Mouse (Mus musculus): ENCODE results near the gene Fcf1.

Gene Fcf1

GRCm38 (mm10) chr12:84968831-84969655, 1.7 kb upstream of the Fcf1 start:
- DNase-seq (ENCODE audit: low spot score in 2 of 2), result no peak

- DNase-seq (ENCODE audit: low spot score in 2 of 2), result peak in 1 of 2 experiments; percentile 12
These were observed 855 bp upstream of the Fcf1 start for GRCm38 (mm10) chr12:84969656-84970427.

DNA sequence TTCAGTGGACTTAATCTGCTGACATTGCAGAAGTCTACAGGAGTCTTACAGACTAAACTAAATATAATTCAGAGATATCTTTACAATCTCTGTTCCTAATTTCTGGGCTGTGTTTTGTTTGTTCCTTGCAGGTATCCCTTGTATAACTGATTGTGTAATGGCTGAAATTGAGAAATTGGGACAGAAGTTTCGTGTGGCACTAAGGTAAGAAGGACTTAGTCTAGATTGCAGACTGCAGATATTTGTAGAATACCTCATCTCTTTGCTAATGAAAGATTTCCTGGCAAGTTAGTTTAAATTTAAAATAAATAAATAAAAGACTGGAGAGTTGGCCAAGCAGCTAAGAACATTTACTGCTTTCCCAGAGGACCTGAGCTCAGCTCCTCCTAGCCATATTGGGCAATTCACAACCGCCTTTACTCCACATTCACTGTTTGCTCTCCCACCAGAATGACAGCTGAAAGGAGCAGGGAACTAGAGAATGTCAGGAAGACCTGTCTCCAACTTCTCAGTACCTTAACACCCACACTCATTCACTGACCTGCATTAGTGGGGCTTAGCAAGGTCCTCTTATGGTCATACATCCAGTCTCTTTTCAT, 8.7 kb downstream of the Fcf1 start:
- no peak for DNase-seq (ENCODE audit: low spot score in 2 of 2)

GRCm38 (mm10) chr12:84989456-84989855, 18.8 kb downstream of the Fcf1 start:
- no peak for DNase-seq (ENCODE audit: low spot score in 2 of 2)

DNA sequence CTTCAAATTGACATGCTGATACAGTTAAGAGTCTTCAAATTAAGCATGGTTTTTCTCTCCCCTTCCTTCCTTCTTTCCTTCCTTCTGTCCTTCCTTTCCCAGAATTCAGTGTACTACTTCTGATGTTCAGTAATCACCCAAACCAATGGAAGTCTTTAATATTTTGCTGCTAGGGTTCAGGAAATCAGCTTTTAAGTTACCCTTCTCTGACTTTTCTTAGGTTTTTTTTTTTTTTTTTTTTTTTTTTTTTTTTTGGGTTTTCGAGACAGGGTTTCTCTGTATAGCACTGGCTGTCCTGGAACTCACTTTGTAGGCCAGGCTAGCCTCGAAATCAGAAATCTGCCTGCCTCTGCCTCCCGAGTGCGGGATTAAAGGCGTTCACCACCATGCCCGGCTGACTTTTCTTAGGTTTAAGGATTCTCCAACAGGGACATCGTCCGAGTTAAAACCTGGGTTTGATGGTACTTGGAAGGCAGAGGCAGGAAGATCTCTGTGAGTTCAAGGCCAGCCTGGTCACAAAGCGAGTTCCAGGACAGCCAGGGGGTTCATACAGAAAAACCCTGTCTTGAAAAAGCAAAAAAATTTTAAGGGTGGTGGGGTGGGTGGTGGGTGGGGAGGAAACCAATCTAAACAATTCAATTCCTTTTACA, 24.5 kb downstream of the Fcf1 start:
- DNase-seq (ENCODE audit: low spot score in 2 of 2), result no peak

DNA sequence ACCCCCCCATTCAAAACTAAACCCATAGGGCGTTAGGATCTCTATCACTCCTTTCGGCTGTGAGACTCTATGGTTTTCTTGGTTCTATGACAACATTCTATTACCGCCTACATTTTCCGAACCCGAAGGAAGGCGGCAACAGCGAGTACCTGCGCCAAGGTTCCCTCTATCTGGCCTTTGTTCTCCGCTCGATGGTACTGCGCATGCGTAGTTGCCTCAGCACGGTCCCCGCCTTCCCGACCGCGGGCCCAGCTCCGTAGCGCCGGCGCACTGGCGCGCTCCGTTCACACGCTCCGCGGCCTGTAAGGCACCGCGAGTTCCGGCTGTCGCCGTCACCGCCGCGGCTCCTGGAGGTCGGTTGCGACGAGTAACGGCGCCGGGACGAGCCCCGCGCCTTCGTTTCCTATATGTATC, 25.4 kb downstream of the Fcf1 start, which contains the start of gene Ylpm1:
Gene Ylpm1, plus strand, starts transcription at position 239 of the 414 bp plus-strand sequence.
- peak; percentile 95 for DNase-seq (ENCODE audit: low spot score in 2 of 2)

DNA sequence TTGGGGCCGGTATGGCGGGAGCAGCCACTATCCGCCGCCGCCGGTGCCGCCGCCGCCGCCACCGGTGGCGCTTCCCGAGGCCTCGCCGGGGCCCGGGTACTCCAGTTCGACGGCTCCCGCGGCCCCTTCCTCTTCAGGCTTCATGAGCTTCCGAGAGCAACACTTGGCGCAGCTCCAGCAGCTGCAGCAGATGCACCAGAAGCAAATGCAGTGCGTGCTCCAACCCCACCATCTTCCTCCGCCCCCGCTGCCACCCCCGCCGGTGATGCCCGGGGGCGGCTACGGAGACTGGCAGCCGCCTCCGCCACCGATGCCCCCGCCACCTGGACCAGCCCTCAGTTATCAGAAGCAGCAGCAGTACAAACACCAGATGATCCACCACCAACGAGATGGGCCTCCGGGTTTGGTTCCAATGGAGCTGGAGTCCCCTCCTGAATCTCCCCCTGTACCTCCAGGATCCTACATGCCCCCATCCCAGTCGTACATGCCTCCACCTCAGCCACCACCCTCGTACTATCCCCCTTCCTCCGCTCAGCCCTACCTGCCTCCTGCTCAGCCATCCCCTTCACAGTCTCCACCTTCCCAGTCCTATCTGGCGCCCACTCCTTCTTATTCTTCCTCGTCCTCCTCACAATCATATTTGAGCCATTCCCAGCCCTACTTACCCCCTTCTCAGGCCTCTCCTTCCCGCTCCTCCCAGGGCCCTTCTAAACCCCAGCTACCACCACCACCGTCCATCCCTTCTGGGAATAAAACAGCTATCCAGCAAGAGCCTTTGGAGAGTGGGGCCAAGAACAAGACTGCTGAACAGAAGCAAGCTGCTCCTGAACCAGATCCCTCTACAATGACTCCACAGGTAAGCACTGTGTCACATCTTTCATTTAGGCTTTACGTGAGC, 26.1 kb downstream of the Fcf1 start:
- peak; percentile 30 to 49 for DNase-seq (ENCODE audit: low spot score in 2 of 2)

- DNase-seq (ENCODE audit: low spot score in 2 of 2), result no peak
These were observed 28.4 kb downstream of the Fcf1 start for GRCm38 (mm10) chr12:84999053-84999452.

DNA sequence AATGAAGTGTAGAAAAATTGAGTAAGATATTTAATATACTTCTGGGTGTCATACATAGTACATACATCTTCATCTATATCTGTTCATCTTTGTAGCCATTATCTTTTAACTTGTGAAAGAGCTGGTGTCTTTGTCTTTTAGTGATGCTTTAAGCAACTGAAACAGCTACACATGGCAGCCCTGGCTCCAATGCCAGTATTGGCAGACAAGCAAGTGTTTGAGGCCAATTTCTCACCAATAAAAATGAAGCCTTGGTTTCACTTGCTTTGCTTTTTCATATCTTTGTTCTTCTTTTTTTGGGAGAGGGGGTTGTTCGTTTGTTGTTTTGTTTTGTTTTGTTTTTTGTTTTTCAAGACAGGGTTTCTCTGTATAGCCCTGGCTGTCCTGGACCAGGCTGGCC, 35.5 kb downstream of the Fcf1 start:
- no peak for DNase-seq (ENCODE audit: low spot score in 2 of 2)

DNA sequence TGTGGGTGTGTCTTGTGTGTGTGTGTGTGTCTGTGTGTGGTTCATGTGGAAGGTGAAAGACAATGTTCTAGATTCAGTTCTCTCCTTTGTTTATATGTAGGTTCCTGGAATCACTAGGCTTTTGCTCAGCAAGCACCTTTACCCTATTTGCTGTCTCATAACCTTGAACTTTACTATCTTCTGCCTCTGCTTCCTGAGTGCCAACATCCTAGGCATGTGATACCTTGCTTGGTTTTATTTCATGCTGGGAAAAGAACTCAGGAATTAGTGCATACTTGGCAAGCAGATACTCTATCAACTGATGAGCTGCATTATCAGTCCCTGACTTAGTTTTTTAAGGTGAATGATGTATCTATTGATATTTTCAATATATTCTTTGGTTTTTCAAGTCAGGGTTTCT, 36.3 kb downstream of the Fcf1 start:
- no peak for DNase-seq (ENCODE audit: low spot score in 2 of 2)

DNA sequence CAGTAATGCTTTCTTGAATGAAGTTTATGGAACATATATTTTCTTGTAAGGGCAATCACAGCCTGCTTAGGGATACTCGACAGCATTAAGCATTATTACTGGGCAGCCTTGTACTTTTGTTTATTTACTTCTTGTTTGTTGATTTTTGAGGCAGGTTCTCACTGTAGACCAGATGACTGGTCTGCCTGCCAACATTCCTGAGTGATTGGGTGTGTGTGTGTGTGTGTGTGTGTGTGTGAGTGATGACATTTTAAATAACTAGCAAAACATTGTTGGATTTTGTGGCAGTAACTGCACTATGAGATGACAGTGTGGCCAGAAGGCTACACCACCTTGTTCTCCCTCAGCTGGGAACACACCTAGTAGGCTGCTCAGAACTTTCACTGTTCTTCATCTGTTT, 39.1 kb downstream of the Fcf1 start:
- no peak for DNase-seq (ENCODE audit: low spot score in 2 of 2)

DNA sequence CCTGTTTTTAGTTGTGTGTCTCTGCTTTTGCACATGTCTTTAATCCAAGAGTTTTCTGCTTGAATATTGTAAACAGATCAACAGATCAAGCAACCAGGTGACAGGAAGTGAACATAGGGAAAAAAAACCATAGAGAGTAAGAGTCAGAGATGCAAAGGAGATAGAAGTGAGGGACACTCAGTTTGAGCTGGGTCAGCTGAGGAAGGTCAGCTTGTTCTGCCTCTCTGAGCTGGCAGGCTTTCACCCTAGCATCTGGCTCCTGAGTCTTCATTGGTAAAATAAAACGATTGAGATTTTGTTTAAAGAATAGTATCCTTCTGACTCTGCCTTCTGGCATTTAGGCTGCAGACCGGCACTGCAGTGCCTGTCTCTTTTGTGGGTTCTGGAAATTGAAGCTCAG, 39.8 kb downstream of the Fcf1 start:
- DNase-seq (ENCODE audit: low spot score in 2 of 2), result no peak

DNA sequence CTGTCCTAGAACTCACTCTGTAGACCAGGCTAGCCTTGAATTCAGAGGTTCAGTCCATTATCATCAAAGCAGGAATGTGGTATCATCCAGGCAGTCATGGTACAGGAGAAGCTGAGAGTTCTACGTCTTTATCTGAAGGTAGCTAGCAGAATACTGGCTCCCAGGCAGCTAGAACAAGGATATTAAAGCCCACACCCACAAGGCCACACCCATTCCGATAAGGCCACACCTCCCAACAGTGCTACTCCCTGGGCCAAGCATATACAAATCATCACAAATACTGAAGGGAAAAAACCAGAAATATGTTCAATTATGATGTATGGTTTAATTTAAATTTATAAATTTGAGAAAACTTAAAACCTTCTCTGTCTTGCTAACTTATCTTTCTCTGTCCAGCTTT, 41.5 kb downstream of the Fcf1 start:
- no peak for DNase-seq (ENCODE audit: low spot score in 2 of 2)

DNA sequence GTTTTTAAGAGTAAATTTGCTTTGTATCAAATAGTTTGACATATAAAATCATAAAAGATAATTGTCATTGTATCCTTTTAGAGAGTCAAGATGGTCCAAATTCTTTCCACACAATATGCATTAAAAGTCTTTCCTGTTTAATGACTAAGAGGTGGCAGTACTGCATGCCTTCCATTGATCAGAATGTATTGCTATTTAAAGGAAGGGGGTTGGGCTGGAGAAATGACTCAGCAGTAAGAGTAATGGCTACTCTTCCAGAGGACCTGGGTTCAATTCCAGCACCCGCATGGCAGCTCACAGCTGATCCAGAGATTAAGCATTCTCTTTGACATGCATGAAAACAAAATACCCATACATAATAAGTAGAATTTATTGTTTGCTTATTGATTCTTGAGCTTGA, 51.4 kb downstream of the Fcf1 start:
- DNase-seq (ENCODE audit: low spot score in 2 of 2), result no peak

GRCm38 (mm10) chr12:85032710-85033109, 62.0 kb downstream of the Fcf1 start:
- peak in 1 of 2 experiments; percentile 21 for DNase-seq (ENCODE audit: low spot score in 2 of 2)
